24 mouse cellular contexts compared by ENCODE assay signal in genomic region chr7:16009636-16010035, GRCm38 (mm10). TPM values are rescaled to one million over a fixed set of nuclear protein-coding genes. Genes with fewer than 3 reads are reported as not detected.
A peak's percentile ranks its signal among the peaks of the same experiment; 100 is the strongest.
DNase-seq lines count a peak whose midpoint lies in the region; ATAC-seq and TF ChIP-seq lines count a peak whose summit lies in the region.
"Had no signal": no experiment of that assay in that cellular context is flagged by ENCODE, and none has a peak within 500 bp of the region (broad histone marks: within the 10 kb centered on the region; RNA-seq: fewer than 3 reads in every experiment).

No protein-coding gene starts in this region.

- no peak overlapping the region for H3K4me3 ChIP-seq in kidney, adult 2 months (ENCODE audit: insufficient read depth, low read depth, low read length)
- no peak overlapping the region for H3K4me3 ChIP-seq in midbrain, embryonic 16.5 days (ENCODE audit: low read depth, low read length)
- H3K4me3 ChIP-seq: embryonic facial prominence, embryonic 13.5 days; embryonic facial prominence, embryonic 15.5 days; erythroblast, embryonic 14.5 days; forebrain, embryonic 10.5 days; forebrain, embryonic 12.5 days had no signal

- H3K27ac ChIP-seq in kidney, adult 2 months (ENCODE audit: insufficient read depth, low read depth, low read length) = no peak overlapping the region
- no peak overlapping the region for H3K27ac ChIP-seq in midbrain, embryonic 16.5 days (ENCODE audit: low read length)
- H3K27ac ChIP-seq: embryonic facial prominence, embryonic 13.5 days; embryonic facial prominence, embryonic 15.5 days; forebrain, embryonic 10.5 days; forebrain, embryonic 12.5 days had no signal

- no peaks in the 10 kb centered on the region for H3K27me3 ChIP-seq in kidney, adult 2 months (replicated peaks; ENCODE audit: control insufficient read depth, insufficient read depth, low read length)
- H3K27me3 ChIP-seq in midbrain, embryonic 16.5 days (ENCODE audit: control insufficient read depth, insufficient read depth, low read depth, low read length) = no peaks in the 10 kb centered on the region
- H3K27me3 ChIP-seq: embryonic facial prominence, embryonic 13.5 days; embryonic facial prominence, embryonic 15.5 days; forebrain, embryonic 12.5 days had no signal

- peak; percentile 16 for DNase-seq in Muller cell, postnatal 12 days (ENCODE audit: inconsistent ontology term)
- DNase-seq in NIH3T3 (ENCODE audit: low read depth) = peak; percentile 50
- DNase-seq in retina, embryonic 14.5 days (ENCODE audit: low spot score) = peak; percentile 25
- DNase-seq in retina, postnatal 7 days (ENCODE audit: low read depth, low spot score) = peak; percentile 29
- no peak for DNase-seq in cerebellum, adult 9-11 months
- DNase-seq in kidney, adult 2 months = no peak
- DNase-seq: adrenal gland, adult 2 months; adrenal gland, postnatal 10 days; adrenal gland, postnatal 25 days; cerebellum, adult 11 months; cerebellum, adult 18-20 months; cerebellum, adult 8-10 months; cerebellum, postnatal 10 days; cerebellum, postnatal 25 days had no signal

- peaks cover 24% of the 10 kb centered on the region for H3K4me1 ChIP-seq in kidney, adult 2 months (ENCODE audit: control insufficient read depth, insufficient read depth, low read length)
- H3K4me1 ChIP-seq in midbrain, embryonic 16.5 days (ENCODE audit: control insufficient read depth, insufficient read depth, low read length) = no peaks in the 10 kb centered on the region; the same call in 1 of the 2 replicates

- H3K36me3 ChIP-seq in kidney, adult 2 months (ENCODE audit: control insufficient read depth, insufficient read depth, low read length) = no peaks in the 10 kb centered on the region
- H3K36me3 ChIP-seq in midbrain, embryonic 16.5 days (ENCODE audit: control insufficient read depth, insufficient read depth, low read length) = peaks cover 2% of the 10 kb centered on the region; the same call in 1 of the 2 replicates

- H3K9me3 ChIP-seq in midbrain, embryonic 16.5 days (replicated peaks; ENCODE audit: control insufficient read depth, low read length, poor library complexity, severe bottlenecking) = no peaks in the 10 kb centered on the region
- H3K9me3 ChIP-seq: embryonic facial prominence, embryonic 13.5 days; embryonic facial prominence, embryonic 15.5 days; forebrain, embryonic 10.5 days; forebrain, embryonic 12.5 days had no signal

- no peak overlapping the region for H3K4me2 ChIP-seq in midbrain, embryonic 16.5 days (ENCODE audit: low read length)
- H3K4me2 ChIP-seq: embryonic facial prominence, embryonic 13.5 days; embryonic facial prominence, embryonic 15.5 days; forebrain, embryonic 12.5 days had no signal

- 82% methylated on average over 7 of the region's 7 CpGs for WGBS in kidney, adult 2 months
- WGBS in midbrain, embryonic 16.5 days = 80% methylated on average over 7 of the region's 7 CpGs

- no peak for TF ChIP-seq POLR2A in kidney, adult 2 months (IDR thresholded peaks at IDR 0.05; ENCODE audit: low read depth, low read length)

- H3K9ac ChIP-seq in midbrain, embryonic 16.5 days (ENCODE audit: low read depth, low read length) = no peak overlapping the region
- H3K9ac ChIP-seq: embryonic facial prominence, embryonic 13.5 days; embryonic facial prominence, embryonic 15.5 days; forebrain, embryonic 12.5 days had no signal

- ATAC-seq in midbrain, embryonic 16.5 days = no peak
- ATAC-seq: forebrain, embryonic 14.5 days; forebrain, embryonic 16.5 days had no signal

- no peak for TF ChIP-seq CTCF in kidney, adult 2 months (conservative IDR thresholded peaks at IDR 0.05; ENCODE audit: insufficient read depth, insufficient read length, low read depth, low read length)

RNA-seq across cellular contexts. Expression of gene Bicra, which starts 38.1 kb away (rescaled TPM):
- 7.9 and 8.6 TPM in 2 replicates for polyA plus RNA-seq in kidney, adult 2 months (2012; rRNA removed)
- 5.9 and 7.7 TPM in 2 replicates for polyA plus RNA-seq in midbrain, embryonic 16.5 days (2015; fragmentation: Nextera tagmentation; extraction: Ambion mirVana)

RNA-seq across cellular contexts. Expression of gene Ehd2, which starts 42.3 kb away (rescaled TPM):
- polyA plus RNA-seq in kidney, adult 2 months (2012; rRNA removed) = 30.2 and 33.7 TPM in 2 replicates
- 4.6 and 4.9 TPM in 2 replicates for polyA plus RNA-seq in midbrain, embryonic 16.5 days (2015; fragmentation: Nextera tagmentation; extraction: Ambion mirVana)

RNA-seq across cellular contexts. Expression of gene Zfp541, which starts 52.0 kb away (rescaled TPM):
- polyA plus RNA-seq in kidney, adult 2 months (2012; rRNA removed) = 0.03 TPM in 1 of 2 replicates, not detected in the other
- polyA plus RNA-seq in midbrain, embryonic 16.5 days (2015; fragmentation: Nextera tagmentation; extraction: Ambion mirVana) = 0.14 and 0.15 TPM in 2 replicates
- polyA plus RNA-seq: C2C12; embryonic facial prominence, embryonic 11.5 days; forebrain, embryonic 10.5 days; forebrain, embryonic 12.5 days; forebrain, embryonic 14.5 days had no signal

Comparison
In these comparisons a context has a peak if more than half of its experiments do, and no peak if none do; other contexts are left out.
1. DNase-seq: peak in Muller cell, postnatal 12 days (single experiment), NIH3T3 (single experiment), retina, embryonic 14.5 days (single experiment) and retina, postnatal 7 days (single experiment); none in cerebellum, adult 9-11 months (single experiment) and kidney, adult 2 months (single experiment).